Comparison of ENCODE assay signal across 10 mouse cellular contexts in the genomic region with DNA sequence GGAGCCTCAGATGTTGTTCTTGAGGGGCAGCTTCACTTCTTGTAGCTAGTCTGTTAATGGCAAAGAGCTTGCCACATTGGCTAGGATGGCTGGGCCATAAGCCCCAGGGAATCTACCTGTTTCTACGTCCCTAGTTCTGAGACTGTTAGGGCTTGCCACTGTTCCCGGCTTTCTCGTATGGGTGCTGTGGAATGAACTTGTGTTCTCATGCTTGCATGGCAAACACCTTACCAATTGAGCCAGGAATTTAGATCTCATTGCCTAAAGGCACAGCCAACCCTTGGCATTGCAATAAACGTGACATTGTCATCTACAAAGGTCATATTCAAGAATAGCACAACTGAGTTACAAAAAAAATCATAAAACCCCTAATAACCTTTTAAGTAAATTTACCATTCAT.
"Had no signal": no experiment of that assay in that cellular context is flagged by ENCODE, and none has a peak within 500 bp of the region (broad histone marks: within the 10 kb centered on the region; RNA-seq: fewer than 3 reads in every experiment).

No protein-coding gene starts in this region.

- H3K27ac ChIP-seq: limb, embryonic 12.5 days; liver, embryonic 14.5 days; midbrain, embryonic 13.5 days; neural tube, embryonic 15.5 days; stomach, postnatal 0 days had no signal

- H3K27me3 ChIP-seq: neural tube, embryonic 15.5 days had no signal

- H3K9ac ChIP-seq: limb, embryonic 12.5 days; liver, embryonic 14.5 days; midbrain, embryonic 13.5 days; neural tube, embryonic 15.5 days had no signal

- H3K9me3 ChIP-seq: limb, embryonic 12.5 days; midbrain, embryonic 13.5 days; neural tube, embryonic 15.5 days had no signal

- H3K36me3 ChIP-seq: limb, embryonic 12.5 days; midbrain, embryonic 13.5 days; neural tube, embryonic 15.5 days had no signal

- H3K4me3 ChIP-seq: limb, embryonic 12.5 days; midbrain, embryonic 13.5 days; neural tube, embryonic 15.5 days had no signal

- ATAC-seq: midbrain, embryonic 13.5 days had no signal

- H3K4me1 ChIP-seq: midbrain, embryonic 13.5 days had no signal

- H3K4me2 ChIP-seq: limb, embryonic 12.5 days; midbrain, embryonic 13.5 days; neural tube, embryonic 15.5 days had no signal

- DNase-seq: kidney, postnatal 25 days; lung, adult 18-20 months; right cerebral cortex, adult 18-20 months; right cerebral cortex, postnatal 25 days; thymus, postnatal 4 days had no signal
